Comparison of ENCODE assay signal across 9 mouse cellular contexts in the genomic region with DNA sequence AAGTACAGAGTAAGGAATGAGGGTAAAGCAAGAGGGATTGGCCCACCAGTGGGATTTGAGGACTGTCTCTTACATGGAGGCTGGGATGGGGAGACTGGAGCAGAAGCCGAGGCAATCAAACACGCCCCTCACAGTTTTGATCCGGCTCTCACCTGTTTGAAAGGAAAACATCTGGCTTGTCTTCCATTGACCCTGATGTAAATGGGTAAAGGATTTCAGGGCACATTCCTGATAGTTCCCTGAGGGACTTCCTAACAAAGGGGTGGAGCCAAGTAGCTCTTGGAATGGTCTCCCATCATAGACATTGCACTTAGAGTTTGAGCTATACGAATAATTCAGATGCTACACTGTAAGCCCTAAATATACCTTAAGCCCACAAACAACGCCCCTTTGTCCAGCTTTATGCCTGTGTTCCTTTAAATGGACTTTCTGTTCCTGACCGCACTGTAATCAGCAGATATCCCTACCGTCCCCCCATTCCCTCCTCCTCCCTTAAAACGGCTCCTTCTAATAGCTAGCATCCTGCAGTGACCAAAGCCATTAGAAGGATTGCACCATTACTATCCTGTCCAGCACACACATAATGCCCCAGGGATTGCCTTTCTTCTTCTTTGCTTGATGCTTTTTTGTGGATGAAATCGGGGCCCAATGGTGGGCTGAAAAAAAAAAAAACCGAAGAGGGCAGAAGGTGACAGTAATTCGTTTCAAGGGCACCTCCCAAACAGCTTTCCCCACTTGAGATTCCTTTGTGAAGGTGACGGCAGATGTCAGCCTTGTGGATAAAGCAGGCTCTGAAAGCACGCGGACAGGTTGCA. TPM values are rescaled to one million over a fixed set of nuclear protein-coding genes. Genes with fewer than 3 reads are reported as not detected.
DNase-seq lines count a peak whose midpoint lies in the region; ATAC-seq and TF ChIP-seq lines count a peak whose summit lies in the region.
"Had no signal": no experiment of that assay in that cellular context is flagged by ENCODE, and none has a peak within 500 bp of the region (broad histone marks: within the 10 kb centered on the region; RNA-seq: fewer than 3 reads in every experiment).

No protein-coding gene starts in this region.

- H3K9me3 ChIP-seq in liver, embryonic 15.5 days (replicated peaks) = no peaks in the 10 kb centered on the region
- H3K9me3 ChIP-seq in liver, postnatal 0 days (ENCODE audit: low read length) = no peaks in the 10 kb centered on the region
- no peaks in the 10 kb centered on the region for H3K9me3 ChIP-seq in embryonic facial prominence, embryonic 13.5 days
- H3K9me3 ChIP-seq in hindbrain, embryonic 14.5 days (ENCODE audit: control insufficient read depth, low read length) = no peaks in the 10 kb centered on the region
- H3K9me3 ChIP-seq in neural tube, embryonic 12.5 days = no peaks in the 10 kb centered on the region

- TF ChIP-seq CTCF in liver, postnatal 0 days (IDR thresholded peaks at IDR 0.05; ENCODE audit: low read depth) = no peak

- no peak for TF ChIP-seq EP300 in liver, postnatal 0 days (IDR thresholded peaks at IDR 0.05; ENCODE audit: low read depth)

- H3K4me1 ChIP-seq in liver, embryonic 15.5 days (replicated peaks) = peaks cover 3% of the 10 kb centered on the region; the same call in 1 of the 2 replicates
- no peaks in the 10 kb centered on the region for H3K4me1 ChIP-seq in liver, postnatal 0 days (ENCODE audit: insufficient read depth)
- H3K4me1 ChIP-seq in embryonic facial prominence, embryonic 13.5 days = peaks cover 50% of the 10 kb centered on the region
- peaks cover 28% of the 10 kb centered on the region for H3K4me1 ChIP-seq in hindbrain, embryonic 14.5 days (replicated peaks; ENCODE audit: control insufficient read depth, insufficient read depth, low read length)
- peaks cover 36% of the 10 kb centered on the region for H3K4me1 ChIP-seq in neural tube, embryonic 12.5 days

- H3K9ac ChIP-seq in liver, embryonic 15.5 days = no peak overlapping the region
- no peak overlapping the region for H3K9ac ChIP-seq in liver, postnatal 0 days (replicated peaks)
- H3K9ac ChIP-seq in embryonic facial prominence, embryonic 13.5 days = no peak overlapping the region
- peak overlapping the region; percentile 32 for H3K9ac ChIP-seq in hindbrain, embryonic 14.5 days
- H3K9ac ChIP-seq in neural tube, embryonic 12.5 days = no peak overlapping the region

- peak overlapping the region; percentile 15; the same call in 1 of the 2 replicates for H3K4me2 ChIP-seq in liver, embryonic 15.5 days
- no peak overlapping the region for H3K4me2 ChIP-seq in liver, postnatal 0 days (ENCODE audit: low read depth, low read length)
- peak overlapping the region; percentile 38 for H3K4me2 ChIP-seq in embryonic facial prominence, embryonic 13.5 days
- peak overlapping the region; percentile 29 for H3K4me2 ChIP-seq in hindbrain, embryonic 14.5 days (replicated peaks)
- peak overlapping the region; percentile 37; the same call in 1 of the 2 replicates for H3K4me2 ChIP-seq in neural tube, embryonic 12.5 days (replicated peaks)

- DNase-seq in liver, postnatal 0 days = no peak
- no peak for DNase-seq in hindbrain, embryonic 14.5 days (ENCODE audit: low spot score)
- no peak for DNase-seq in thymus, adult 18-20 months
- no peak for DNase-seq in cerebellum, adult 18-20 months
- DNase-seq in T-cell, adult 2 months (ENCODE audit: low spot score) = no peak

- no peak for ATAC-seq in liver, embryonic 15.5 days (ENCODE audit: insufficient read depth)
- ATAC-seq in liver, postnatal 0 days = no peak
- ATAC-seq in embryonic facial prominence, embryonic 13.5 days (ENCODE audit: insufficient number of reproducible peaks, insufficient read depth, low FRiP score, low TSS enrichment, low read depth) = no peak
- ATAC-seq in hindbrain, embryonic 14.5 days (ENCODE audit: low FRiP score) = no peak
- ATAC-seq in neural tube, embryonic 12.5 days (ENCODE audit: low FRiP score, low read depth) = no peak

- no peak overlapping the region for H3K4me3 ChIP-seq in liver, embryonic 15.5 days (replicated peaks)
- H3K4me3 ChIP-seq in liver, postnatal 0 days (ENCODE audit: low read depth, low read length) = no peak overlapping the region
- H3K4me3 ChIP-seq in embryonic facial prominence, embryonic 13.5 days = peak overlapping the region; percentile 12
- no peak overlapping the region for H3K4me3 ChIP-seq in hindbrain, embryonic 14.5 days (replicated peaks; ENCODE audit: low read length)
- no peak overlapping the region for H3K4me3 ChIP-seq in neural tube, embryonic 12.5 days
- H3K4me3 ChIP-seq: erythroblast, embryonic 14.5 days had no signal

- H3K27ac ChIP-seq in liver, embryonic 15.5 days (replicated peaks) = no peak overlapping the region
- H3K27ac ChIP-seq in liver, postnatal 0 days (ENCODE audit: low read depth) = no peak overlapping the region
- H3K27ac ChIP-seq in embryonic facial prominence, embryonic 13.5 days = no peak overlapping the region
- peak overlapping the region; percentile 56 for H3K27ac ChIP-seq in hindbrain, embryonic 14.5 days
- H3K27ac ChIP-seq in neural tube, embryonic 12.5 days = no peak overlapping the region

- H3K36me3 ChIP-seq in liver, embryonic 15.5 days (replicated peaks) = no peaks in the 10 kb centered on the region
- H3K36me3 ChIP-seq in liver, postnatal 0 days (replicated peaks; ENCODE audit: insufficient read depth, low read length) = no peaks in the 10 kb centered on the region
- no peaks in the 10 kb centered on the region for H3K36me3 ChIP-seq in embryonic facial prominence, embryonic 13.5 days
- no peaks in the 10 kb centered on the region for H3K36me3 ChIP-seq in hindbrain, embryonic 14.5 days (replicated peaks; ENCODE audit: control insufficient read depth, insufficient read depth)
- H3K36me3 ChIP-seq in neural tube, embryonic 12.5 days = no peaks in the 10 kb centered on the region

- 45% methylated on average over 14 of the region's 14 CpGs for WGBS in liver, embryonic 15.5 days (ENCODE audit: insufficient replicate concordance)
- 53% methylated on average over 14 of the region's 14 CpGs for WGBS in liver, postnatal 0 days (ENCODE audit: insufficient replicate concordance)
- WGBS in embryonic facial prominence, embryonic 13.5 days = 38% methylated on average over 14 of the region's 14 CpGs
- 40% methylated on average over 14 of the region's 14 CpGs for WGBS in hindbrain, embryonic 14.5 days
- WGBS in neural tube, embryonic 12.5 days = 34% methylated on average over 14 of the region's 14 CpGs

- peaks cover 10% of the 10 kb centered on the region for H3K27me3 ChIP-seq in liver, embryonic 15.5 days
- H3K27me3 ChIP-seq in liver, postnatal 0 days (ENCODE audit: insufficient read depth, low read length) = no peaks in the 10 kb centered on the region
- H3K27me3 ChIP-seq in embryonic facial prominence, embryonic 13.5 days = 0 out of 2 replicates have a peak, but pooled peaks cover 7% of the 10 kb centered on the region
- H3K27me3 ChIP-seq in hindbrain, embryonic 14.5 days (ENCODE audit: control insufficient read depth, insufficient read depth, low read length) = no peaks in the 10 kb centered on the region
- no peaks in the 10 kb centered on the region for H3K27me3 ChIP-seq in neural tube, embryonic 12.5 days (replicated peaks)

RNA-seq across cellular contexts. Expression of a gene that starts 36.3 kb away (rescaled TPM):
- polyA plus RNA-seq in liver, embryonic 15.5 days (2015; fragmentation: Nextera tagmentation; extraction: Ambion mirVana) = 0.22 TPM in 2 replicates
- polyA plus RNA-seq in liver, postnatal 0 days (2015; fragmentation: Nextera tagmentation; extraction: Ambion mirVana) = 0.11 and 0.21 TPM in 2 replicates
- polyA plus RNA-seq in embryonic facial prominence, embryonic 13.5 days (2015; fragmentation: Nextera tagmentation; extraction: Ambion mirVana) = 0.48 and 0.93 TPM in 2 replicates
- 2.5 and 4.0 TPM in 2 replicates for polyA plus RNA-seq in hindbrain, embryonic 14.5 days (2014; fragmentation: Nextera tagmentation; extraction: Ambion mirVana)
- polyA plus RNA-seq in neural tube, embryonic 12.5 days (2016; fragmentation: Nextera tagmentation; extraction: Ambion mirVana) = 0.51 and 0.74 TPM in 2 replicates
- polyA plus RNA-seq: erythroblast, embryonic 14.5 days had no signal
